Mouse (Mus musculus): ENCODE measurements around the gene Arhgap32. TPM values are rescaled to one million over a fixed set of nuclear protein-coding genes. Genes with fewer than 3 reads are reported as not detected.
A peak's percentile ranks its signal among the peaks of the same experiment; 100 is the strongest.

Arhgap32 gene
- polyA plus RNA-seq, 1 experiment from 2014 or later: 7.4 TPM

DNA sequence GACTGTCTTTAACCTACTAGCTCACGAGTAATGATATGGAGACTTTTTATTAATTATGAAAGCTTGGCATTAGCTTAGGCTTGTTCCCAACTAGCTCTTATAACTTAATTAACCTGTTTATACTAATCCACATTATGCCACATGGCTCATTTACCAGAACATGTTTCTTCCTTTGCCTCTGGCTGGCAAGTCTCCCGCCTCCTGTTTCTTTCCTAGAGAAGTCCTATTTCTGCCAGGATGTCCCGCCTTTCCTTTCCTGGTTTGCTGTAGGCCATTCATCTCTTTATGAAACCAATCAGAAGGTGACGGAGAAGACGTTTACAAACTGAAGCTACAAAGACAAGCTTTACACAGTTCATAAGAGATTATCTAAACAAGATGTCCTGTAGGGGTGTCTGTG is 23.7 kb downstream of the Arhgap32 start:
- no peak for ATAC-seq (ENCODE audit: low FRiP score, low read depth)
- H3K9me3 ChIP-seq: no peaks in the 10 kb centered on the region
- no peak overlapping the region for H3K4me3 ChIP-seq
- 89% methylated on average over 5 of the region's 5 CpGs for WGBS
- no peak overlapping the region for H3K27ac ChIP-seq (replicated peaks)
- peaks cover 5% of the 10 kb centered on the region; the same call in 1 of the 2 replicates for H3K4me1 ChIP-seq
- no peak overlapping the region for H3K9ac ChIP-seq (replicated peaks)
- H3K4me2 ChIP-seq (replicated peaks): no peak overlapping the region
- H3K27me3 ChIP-seq: no peaks in the 10 kb centered on the region
- no peaks in the 10 kb centered on the region for H3K36me3 ChIP-seq

DNA sequence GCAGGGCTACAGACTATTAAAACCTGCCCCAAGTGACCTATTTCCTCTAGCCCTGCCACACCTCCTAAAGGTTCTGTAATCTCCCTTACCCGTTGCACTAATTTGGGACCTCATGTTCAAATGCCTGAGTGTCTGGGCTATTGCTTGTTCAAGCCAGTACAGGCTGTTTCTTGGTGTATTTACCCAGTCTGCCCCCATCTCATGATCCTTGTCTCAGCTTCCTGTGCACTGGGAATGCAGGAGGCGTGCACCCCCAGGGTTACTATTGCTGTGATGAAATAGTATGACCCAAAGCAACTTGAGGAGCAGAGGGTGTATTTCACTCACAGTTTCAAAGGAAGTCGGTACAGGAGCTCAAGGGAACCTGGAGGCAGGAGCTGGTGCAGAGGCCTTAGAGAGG is 26.9 kb downstream of the Arhgap32 start:
- Histone ChIP-seq H3K36me3 (no peaks in the 10 kb centered on the region), H3K9me3 (no peaks in the 10 kb centered on the region), H3K4me3 (no peak overlapping the region), H3K27ac (replicated peaks) (no peak overlapping the region), H3K4me1 (peaks cover 8% of the 10 kb centered on the region; the same call in 1 of the 2 replicates), H3K4me2 (replicated peaks) (no peak overlapping the region), H3K9ac (replicated peaks) (no peak overlapping the region), H3K27me3 (no peaks in the 10 kb centered on the region)
- WGBS: 73% methylated on average over 3 of the region's 3 CpGs
- ATAC-seq (ENCODE audit: low FRiP score, low read depth): no peak

DNA sequence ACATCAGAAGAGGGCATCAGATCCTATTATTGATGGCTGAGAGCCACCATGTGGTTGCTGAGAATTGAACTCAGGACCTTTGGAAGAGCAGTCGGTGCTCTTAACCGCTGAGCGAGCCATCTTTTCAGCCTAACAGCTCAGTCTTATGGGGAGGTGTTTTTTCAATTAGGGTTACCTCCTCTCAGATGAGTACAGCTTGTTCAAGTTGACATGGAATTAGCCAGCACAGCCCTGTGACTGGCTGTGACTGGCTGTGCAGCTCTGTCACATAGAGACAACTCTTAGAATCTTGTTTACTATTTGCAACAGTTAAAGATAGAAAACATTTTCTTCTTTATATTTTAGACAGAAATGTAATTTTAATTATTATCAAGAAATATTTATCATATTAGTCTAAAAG is 27.5 kb downstream of the Arhgap32 start:
- WGBS: 85% methylated on average over 3 of the region's 3 CpGs
- H3K36me3 ChIP-seq: no peaks in the 10 kb centered on the region
- no peaks in the 10 kb centered on the region for H3K27me3 ChIP-seq
- ATAC-seq (ENCODE audit: low FRiP score, low read depth): no peak
- H3K4me2 ChIP-seq (replicated peaks): no peak overlapping the region
- no peak overlapping the region for H3K27ac ChIP-seq (replicated peaks)
- H3K4me1 ChIP-seq: peaks cover 8% of the 10 kb centered on the region; the same call in 1 of the 2 replicates
- no peaks in the 10 kb centered on the region for H3K9me3 ChIP-seq
- no peak overlapping the region for H3K9ac ChIP-seq (replicated peaks)
- no peak overlapping the region for H3K4me3 ChIP-seq

DNA sequence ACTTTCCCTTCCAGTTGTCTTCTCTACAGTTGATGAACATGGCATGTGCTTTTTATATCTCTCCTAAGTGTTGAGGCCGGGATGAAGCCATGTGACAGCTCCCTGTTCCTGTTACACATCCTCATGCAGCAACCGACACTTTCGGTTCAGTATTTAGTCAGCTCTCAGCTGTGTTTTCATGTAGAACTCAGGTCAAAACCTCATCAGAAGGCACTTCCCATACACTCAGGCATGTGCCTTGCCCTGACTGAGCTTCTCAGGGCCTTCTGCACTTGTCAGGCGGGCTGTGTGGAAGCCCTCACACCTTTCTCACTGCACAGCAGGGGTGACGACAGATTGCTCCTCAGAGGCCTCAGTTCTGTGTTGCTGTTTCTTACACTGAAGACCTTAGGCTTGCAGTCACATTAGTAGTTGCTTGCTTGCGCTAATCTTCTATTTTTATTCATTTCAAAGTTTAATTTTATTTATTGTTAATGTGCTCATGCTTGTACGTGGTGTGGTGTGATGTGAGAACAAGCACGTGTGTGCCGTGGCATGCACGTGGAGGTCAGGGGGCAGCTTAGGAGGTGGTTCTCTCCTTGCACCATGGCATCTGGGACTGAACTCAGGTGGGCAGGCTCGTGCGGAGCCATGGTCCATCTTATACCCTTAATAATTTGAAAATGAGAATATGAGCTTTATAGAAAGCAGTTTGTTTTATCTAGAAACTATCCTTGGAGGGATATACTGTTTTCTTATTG is 30.5 kb downstream of the Arhgap32 start:
- no peak overlapping the region for H3K4me3 ChIP-seq
- no peak overlapping the region for H3K27ac ChIP-seq (replicated peaks)
- no peaks in the 10 kb centered on the region for H3K27me3 ChIP-seq
- no peak for ATAC-seq (ENCODE audit: low FRiP score, low read depth)
- WGBS: 75% methylated on average over 12 of the region's 12 CpGs
- no peaks in the 10 kb centered on the region for H3K36me3 ChIP-seq
- H3K4me1 ChIP-seq: peaks cover 8% of the 10 kb centered on the region; the same call in 1 of the 2 replicates
- no peaks in the 10 kb centered on the region for H3K9me3 ChIP-seq
- no peak overlapping the region for H3K9ac ChIP-seq (replicated peaks)
- no peak overlapping the region for H3K4me2 ChIP-seq (replicated peaks)

DNA sequence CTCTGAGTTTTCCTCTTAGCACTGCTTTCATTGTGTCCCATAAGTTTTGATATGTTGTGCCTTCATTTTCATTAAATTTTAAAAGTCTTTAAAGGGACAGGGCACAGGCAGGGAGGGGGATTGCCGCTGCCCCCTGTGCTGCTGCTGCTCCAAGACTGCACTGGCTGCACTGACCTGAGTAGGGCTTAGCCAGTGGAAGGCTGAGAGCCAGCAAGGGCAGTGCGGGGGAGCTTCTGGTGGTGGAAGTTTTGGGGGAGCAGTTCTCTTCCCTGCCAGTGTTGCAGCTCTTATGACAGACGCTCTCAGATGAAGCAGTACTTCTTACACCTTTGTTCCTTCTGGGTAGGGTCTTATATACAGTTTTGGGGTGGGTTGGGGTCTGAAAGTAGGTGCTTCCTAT is 33.3 kb downstream of the Arhgap32 start:
- H3K9me3 ChIP-seq: no peaks in the 10 kb centered on the region
- no peak overlapping the region for H3K27ac ChIP-seq (replicated peaks)
- H3K4me3 ChIP-seq: no peak overlapping the region
- ATAC-seq (ENCODE audit: low FRiP score, low read depth): no peak
- H3K4me2 ChIP-seq (replicated peaks): no peak overlapping the region
- H3K27me3 ChIP-seq: no peaks in the 10 kb centered on the region
- no peak overlapping the region for H3K9ac ChIP-seq (replicated peaks)
- 76% methylated on average over 3 of the region's 3 CpGs for WGBS
- H3K4me1 ChIP-seq: 0 out of 2 replicates have a peak, but pooled peaks cover 3% of the 10 kb centered on the region
- 0 out of 2 replicates have a peak, but pooled peaks cover 3% of the 10 kb centered on the region for H3K36me3 ChIP-seq

DNA sequence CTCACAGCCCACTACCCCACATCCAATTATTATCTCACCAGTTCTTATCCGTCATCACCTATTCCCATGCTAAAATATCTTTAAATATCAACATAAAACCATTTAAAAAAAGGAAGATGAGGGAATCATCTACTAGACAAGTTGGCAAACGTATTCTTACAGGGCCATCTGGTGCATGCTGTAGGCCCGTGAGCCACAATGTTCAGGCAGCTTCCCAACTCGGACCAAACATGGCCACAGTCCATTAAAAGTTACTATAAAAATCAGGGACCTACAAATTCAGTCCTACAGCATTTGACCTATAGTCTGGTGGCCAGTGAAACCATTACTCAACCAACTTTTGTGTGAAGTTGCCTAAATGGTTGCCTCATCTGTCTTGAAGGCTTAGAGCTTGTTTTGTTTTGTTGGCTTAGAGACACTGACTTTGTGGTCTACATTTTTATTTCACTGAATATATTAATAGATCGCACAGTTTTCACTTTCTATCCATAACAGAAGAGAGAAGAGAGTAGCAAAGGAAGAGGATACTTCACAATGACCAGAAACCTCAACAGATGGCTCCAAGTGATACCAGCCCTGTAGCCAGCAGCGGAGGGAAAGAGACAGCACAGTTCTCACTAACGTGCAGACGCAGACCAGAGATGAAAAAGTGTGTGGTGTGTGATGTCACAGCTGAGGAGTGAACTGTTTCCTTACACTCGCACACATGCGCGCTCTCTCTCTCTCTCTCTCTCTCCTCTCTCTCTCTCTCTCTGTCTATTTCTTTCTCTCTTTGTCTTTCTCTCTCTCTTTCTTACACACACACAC is 34.1 kb downstream of the Arhgap32 start:
- H3K4me3 ChIP-seq: no peak overlapping the region
- no peak overlapping the region for H3K9ac ChIP-seq (replicated peaks)
- H3K27me3 ChIP-seq: no peaks in the 10 kb centered on the region
- 0 out of 2 replicates have a peak, but pooled peaks cover 3% of the 10 kb centered on the region for H3K36me3 ChIP-seq
- no peak overlapping the region for H3K27ac ChIP-seq (replicated peaks)
- no peak for ATAC-seq (ENCODE audit: low FRiP score, low read depth)
- no peak overlapping the region for H3K4me2 ChIP-seq (replicated peaks)
- no peaks in the 10 kb centered on the region for H3K9me3 ChIP-seq
- 0 out of 2 replicates have a peak, but pooled peaks cover 3% of the 10 kb centered on the region for H3K4me1 ChIP-seq
- WGBS: 93% methylated on average over 11 of the region's 11 CpGs

DNA sequence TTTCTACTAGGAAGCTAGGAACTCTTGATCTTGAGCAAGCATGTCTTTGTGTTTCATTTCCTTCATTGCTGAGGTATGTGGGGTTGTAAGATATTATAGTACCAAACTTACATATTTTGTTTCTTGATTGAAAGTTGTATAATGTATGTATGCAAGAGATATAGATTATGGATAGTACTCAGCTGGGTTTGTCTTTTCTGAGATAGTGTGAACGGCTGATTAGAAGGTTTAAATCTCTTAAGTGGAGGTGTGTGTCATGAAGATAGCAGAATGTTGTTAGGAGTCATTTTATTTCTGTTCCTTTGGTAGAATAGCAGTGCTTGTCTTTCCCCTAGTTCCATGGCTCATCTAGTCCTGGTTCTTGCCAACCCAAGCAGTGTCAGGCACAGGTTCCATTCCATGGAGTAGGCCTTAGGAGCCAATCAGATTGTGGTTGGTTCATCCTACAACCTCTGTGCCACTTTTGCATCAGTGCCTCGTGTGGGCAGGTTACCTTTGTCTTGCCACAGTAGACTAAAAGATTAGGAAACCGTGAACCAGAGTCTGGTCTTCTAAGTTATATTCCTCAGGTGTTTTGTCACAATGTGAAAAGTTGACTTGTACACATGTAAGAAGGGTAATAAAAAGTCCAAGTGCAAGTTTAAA is 38.9 kb downstream of the Arhgap32 start:
- Histone ChIP-seq H3K4me1 (no peaks in the 10 kb centered on the region), H3K4me3 (no peak overlapping the region), H3K36me3 (0 out of 2 replicates have a peak, but pooled peaks cover 3% of the 10 kb centered on the region), H3K27me3 (no peaks in the 10 kb centered on the region), H3K27ac (replicated peaks) (no peak overlapping the region), H3K9ac (replicated peaks) (no peak overlapping the region), H3K9me3 (no peaks in the 10 kb centered on the region), H3K4me2 (replicated peaks) (no peak overlapping the region)
- no peak for ATAC-seq (ENCODE audit: low FRiP score, low read depth)
- 88% methylated on average over 3 of the region's 3 CpGs for WGBS

DNA sequence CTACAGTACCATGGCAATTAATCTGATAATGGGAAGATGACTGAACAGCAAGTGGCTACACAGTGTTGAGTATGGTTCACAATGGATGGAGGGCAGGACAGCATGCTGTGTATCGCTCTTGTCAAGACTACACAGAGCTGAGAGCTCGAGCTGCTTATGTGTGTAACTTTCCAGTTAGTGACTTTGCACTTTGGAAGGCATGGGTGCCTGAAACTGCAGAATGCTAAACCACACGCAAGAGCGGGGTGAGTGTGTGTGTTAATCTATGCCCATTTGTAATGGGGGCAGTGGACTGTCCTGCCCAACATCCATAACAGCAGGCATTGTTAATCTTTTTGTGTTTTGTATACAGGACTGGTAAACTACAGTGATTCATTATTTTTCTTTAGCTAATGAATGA is 40.8 kb downstream of the Arhgap32 start:
- WGBS: 75% methylated on average over 4 of the region's 4 CpGs
- no peak overlapping the region for H3K27ac ChIP-seq (replicated peaks)
- H3K9ac ChIP-seq (replicated peaks): no peak overlapping the region
- H3K36me3 ChIP-seq: 0 out of 2 replicates have a peak, but pooled peaks cover 3% of the 10 kb centered on the region
- H3K9me3 ChIP-seq: no peaks in the 10 kb centered on the region
- no peak for ATAC-seq (ENCODE audit: low FRiP score, low read depth)
- no peak overlapping the region for H3K4me3 ChIP-seq
- no peaks in the 10 kb centered on the region for H3K4me1 ChIP-seq
- no peak overlapping the region for H3K4me2 ChIP-seq (replicated peaks)
- H3K27me3 ChIP-seq: no peaks in the 10 kb centered on the region

DNA sequence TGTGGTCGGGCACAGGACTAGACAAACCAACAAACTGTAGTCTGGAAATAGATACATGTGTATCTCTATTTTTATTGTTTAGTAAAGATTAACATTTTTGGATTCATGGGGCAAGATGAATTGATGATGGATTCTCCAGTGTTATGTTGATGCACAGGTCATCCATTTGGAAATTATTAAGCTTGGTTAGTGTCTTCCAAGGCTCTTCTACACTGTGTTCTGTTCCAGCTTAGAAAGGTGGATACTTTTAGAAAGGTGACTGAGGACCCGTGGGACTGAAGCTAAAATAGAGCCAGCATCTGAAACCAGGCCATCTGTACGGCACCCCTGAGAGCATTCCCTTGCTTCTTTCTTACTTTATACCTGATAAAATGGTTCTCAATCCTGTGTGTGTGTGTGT is 41.3 kb downstream of the Arhgap32 start:
- H3K27me3 ChIP-seq: no peaks in the 10 kb centered on the region
- no peak overlapping the region for H3K4me3 ChIP-seq
- no peak overlapping the region for H3K9ac ChIP-seq (replicated peaks)
- WGBS: 89% methylated on average over 3 of the region's 3 CpGs
- no peak for ATAC-seq (ENCODE audit: low FRiP score, low read depth)
- no peak overlapping the region for H3K27ac ChIP-seq (replicated peaks)
- H3K36me3 ChIP-seq: 0 out of 2 replicates have a peak, but pooled peaks cover 3% of the 10 kb centered on the region
- H3K4me2 ChIP-seq (replicated peaks): no peak overlapping the region
- H3K4me1 ChIP-seq: no peaks in the 10 kb centered on the region
- no peaks in the 10 kb centered on the region for H3K9me3 ChIP-seq

DNA sequence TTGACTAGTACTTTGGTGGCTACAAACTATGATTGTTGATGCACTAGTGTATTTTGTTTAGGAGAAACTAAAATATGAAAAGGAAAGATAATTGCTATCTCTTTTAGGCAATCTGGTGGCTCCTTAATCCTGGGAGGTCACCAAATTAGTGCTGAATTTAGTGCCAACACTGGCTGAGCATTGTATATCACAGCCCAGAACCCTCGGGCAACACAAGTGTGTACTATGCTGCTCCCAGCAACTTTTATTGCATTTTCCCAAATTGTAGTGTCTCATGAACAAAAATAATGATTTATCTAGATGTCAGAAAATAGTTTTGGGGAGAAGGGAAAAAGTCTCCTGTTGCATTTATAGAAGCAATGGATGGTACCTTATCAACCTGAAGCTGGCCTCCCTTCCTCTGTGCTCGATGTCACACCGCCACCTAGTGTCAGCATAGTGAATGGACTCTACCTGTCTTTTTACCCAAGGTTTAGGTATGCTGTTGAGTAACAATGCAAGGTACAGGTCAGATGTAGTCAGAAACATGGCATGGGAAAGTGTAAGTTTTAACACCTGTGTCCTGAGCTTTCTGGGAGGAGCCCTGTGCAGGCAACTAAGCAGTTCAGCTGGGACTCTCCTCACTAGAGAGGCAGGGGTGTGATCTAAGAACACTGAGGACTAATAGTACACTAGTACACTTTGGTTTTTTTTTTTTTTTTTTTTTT is 43.1 kb downstream of the Arhgap32 start:
- Histone ChIP-seq H3K27ac (replicated peaks) (no peak overlapping the region), H3K9ac (replicated peaks) (no peak overlapping the region), H3K4me1 (no peaks in the 10 kb centered on the region), H3K4me3 (no peak overlapping the region), H3K4me2 (replicated peaks) (no peak overlapping the region), H3K36me3 (no peaks in the 10 kb centered on the region), H3K27me3 (no peaks in the 10 kb centered on the region), H3K9me3 (no peaks in the 10 kb centered on the region)
- ATAC-seq (ENCODE audit: low FRiP score, low read depth): 0 out of 2 replicates have a peak, but pooled peaks have one; percentile 71
- 26% methylated on average over 3 of the region's 3 CpGs for WGBS

DNA sequence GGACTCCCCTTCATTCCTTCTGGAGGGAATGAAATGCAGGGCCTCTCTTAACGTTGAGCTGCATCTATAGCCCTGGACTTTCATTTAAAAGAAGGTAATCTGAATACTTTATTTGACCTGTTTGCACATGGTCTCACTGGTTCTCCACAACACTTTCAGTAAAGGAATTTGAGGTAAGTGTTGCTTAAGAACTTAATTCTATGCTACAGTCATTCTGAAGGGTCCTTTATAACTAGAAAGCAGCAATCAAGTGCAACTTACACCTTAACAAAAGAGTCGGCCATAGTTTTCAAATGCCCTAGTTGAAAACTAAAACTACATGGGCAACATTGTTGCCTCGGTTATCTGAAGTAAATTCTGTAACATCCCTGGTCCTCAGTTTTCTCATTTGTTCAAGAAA is 43.8 kb downstream of the Arhgap32 start:
- no peaks in the 10 kb centered on the region for H3K27me3 ChIP-seq
- no peak for ATAC-seq (ENCODE audit: low FRiP score, low read depth)
- H3K36me3 ChIP-seq: no peaks in the 10 kb centered on the region
- no peaks in the 10 kb centered on the region for H3K4me1 ChIP-seq
- H3K4me3 ChIP-seq: no peak overlapping the region
- H3K9ac ChIP-seq (replicated peaks): no peak overlapping the region
- no peak overlapping the region for H3K27ac ChIP-seq (replicated peaks)
- no peaks in the 10 kb centered on the region for H3K9me3 ChIP-seq
- H3K4me2 ChIP-seq (replicated peaks): no peak overlapping the region
- WGBS: 86% methylated on average over 3 of the region's 3 CpGs

Data from midbrain, embryonic 12.5 days (tissue).